Mouse (Mus musculus): ENCODE results near the gene Xpr1. TPM values are rescaled to one million over a fixed set of nuclear protein-coding genes. Genes with fewer than 3 reads are reported as not detected.

The Xpr1 gene
- polyA plus RNA-seq, 1 experiment: 6.7 TPM

GRCm38 (mm10) chr1:155425285-155425684 is 8.1 kb upstream of the Xpr1 start:
- Histone ChIP-seq H3K27me3 (ENCODE audit: control insufficient read depth, insufficient read depth, low read length) (no peaks in the 10 kb centered on the region), H3K27ac (ENCODE audit: insufficient read depth, low read depth, low read length) (no peak overlapping the region), H3K4me3 (ENCODE audit: low read depth, low read length) (no peak overlapping the region), H3K4me1 (ENCODE audit: control insufficient read depth, insufficient read depth, insufficient read length, low read length) (peaks cover 6% of the 10 kb centered on the region; the same call in 1 of the 2 replicates), H3K36me3 (ENCODE audit: control insufficient read depth, insufficient read depth, low read length) (no peaks in the 10 kb centered on the region)
- 94% methylated on average over 5 of the region's 5 CpGs for whole genome bisulfite sequencing
- TF ChIP-seq CTCF (IDR thresholded peaks at IDR 0.05; ENCODE audit: extremely low read depth, insufficient read length, insufficient replicate concordance, low read depth, low read length): no peak
- no peak for TF ChIP-seq POLR2A (IDR thresholded peaks at IDR 0.05; ENCODE audit: low read depth, low read length)

GRCm38 (mm10) chr1:155423801-155424200 is 6.6 kb upstream of the Xpr1 start:
- Histone ChIP-seq H3K4me1 (ENCODE audit: control insufficient read depth, insufficient read depth, insufficient read length, low read length) (peaks cover 6% of the 10 kb centered on the region; the same call in 1 of the 2 replicates), H3K27me3 (ENCODE audit: control insufficient read depth, insufficient read depth, low read length) (no peaks in the 10 kb centered on the region), H3K27ac (ENCODE audit: insufficient read depth, low read depth, low read length) (no peak overlapping the region), H3K36me3 (ENCODE audit: control insufficient read depth, insufficient read depth, low read length) (no peaks in the 10 kb centered on the region), H3K4me3 (ENCODE audit: low read depth, low read length) (no peak overlapping the region)
- WGBS: 87% methylated on average over 4 of the region's 4 CpGs
- TF ChIP-seq POLR2A (IDR thresholded peaks at IDR 0.05; ENCODE audit: low read depth, low read length): no peak
- TF ChIP-seq CTCF (IDR thresholded peaks at IDR 0.05; ENCODE audit: extremely low read depth, insufficient read length, insufficient replicate concordance, low read depth, low read length): no peak

DNA sequence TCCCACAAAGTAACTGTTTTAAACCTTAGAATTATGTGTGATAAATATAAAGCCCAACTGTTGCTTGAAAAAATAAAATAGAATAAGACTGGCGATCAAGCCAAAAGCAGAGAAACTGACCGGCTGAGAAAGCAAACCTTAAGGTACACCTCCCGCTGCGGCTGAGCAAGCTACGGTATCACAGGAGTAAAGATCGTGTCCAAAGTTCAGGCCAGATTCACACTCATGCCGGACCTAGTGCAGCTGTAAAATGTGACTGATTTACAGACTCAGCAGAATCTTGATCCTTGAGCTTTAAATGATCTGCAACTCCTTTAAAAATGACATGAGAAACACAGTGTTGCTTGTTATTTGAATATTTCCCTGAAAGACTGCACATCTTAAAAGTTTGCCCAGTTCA is 4.8 kb upstream of the Xpr1 start:
- Histone ChIP-seq H3K27me3 (ENCODE audit: control insufficient read depth, insufficient read depth, low read length) (no peaks in the 10 kb centered on the region), H3K4me1 (ENCODE audit: control insufficient read depth, insufficient read depth, insufficient read length, low read length) (peaks cover 7% of the 10 kb centered on the region; the same call in 1 of the 2 replicates), H3K27ac (ENCODE audit: insufficient read depth, low read depth, low read length) (0 out of 2 replicates have a peak overlapping the region, but pooled peaks have one; percentile 30), H3K36me3 (ENCODE audit: control insufficient read depth, insufficient read depth, low read length) (no peaks in the 10 kb centered on the region), H3K4me3 (ENCODE audit: low read depth, low read length) (no peak overlapping the region)
- 39% methylated on average over 7 of the region's 7 CpGs for WGBS
- no peak for TF ChIP-seq CTCF (IDR thresholded peaks at IDR 0.05; ENCODE audit: extremely low read depth, insufficient read length, insufficient replicate concordance, low read depth, low read length)
- TF ChIP-seq POLR2A (IDR thresholded peaks at IDR 0.05; ENCODE audit: low read depth, low read length): no peak

DNA sequence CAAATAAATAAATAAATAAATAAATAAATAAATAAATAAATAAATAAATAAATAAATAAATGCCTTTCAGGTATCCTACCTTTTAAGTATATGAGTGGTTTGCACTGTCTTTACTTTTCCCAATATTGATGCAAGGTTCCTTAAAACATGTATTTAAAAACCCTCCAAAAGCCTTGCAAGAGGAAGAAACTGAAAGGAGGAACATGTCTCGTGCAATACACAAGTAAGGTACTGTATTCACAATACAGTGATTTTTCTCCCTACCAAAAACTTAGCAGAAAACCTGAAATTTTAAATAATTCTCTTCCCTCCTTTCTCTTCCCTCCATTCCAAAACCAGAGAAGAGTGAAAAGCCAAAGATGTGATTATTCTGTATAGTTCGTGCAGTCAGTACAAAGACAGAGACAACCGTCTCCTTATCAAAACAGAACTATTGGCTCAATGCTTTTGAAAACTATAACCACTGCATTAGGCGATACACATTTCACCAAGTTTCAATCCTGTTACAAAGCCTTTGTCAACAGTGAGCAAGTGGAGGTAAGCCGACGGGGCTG is 991 bp downstream of the Xpr1 start:
- no peak for TF ChIP-seq CTCF (IDR thresholded peaks at IDR 0.05; ENCODE audit: extremely low read depth, insufficient read length, insufficient replicate concordance, low read depth, low read length)
- no peak for TF ChIP-seq POLR2A (IDR thresholded peaks at IDR 0.05; ENCODE audit: low read depth, low read length)
- 0 out of 2 replicates have a peak overlapping the region, but pooled peaks have one; percentile 69 for H3K27ac ChIP-seq (ENCODE audit: insufficient read depth, low read depth, low read length)
- no peaks in the 10 kb centered on the region for H3K36me3 ChIP-seq (ENCODE audit: control insufficient read depth, insufficient read depth, low read length)
- peak overlapping the region; percentile 86 for H3K4me3 ChIP-seq (ENCODE audit: low read depth, low read length)
- H3K27me3 ChIP-seq (ENCODE audit: control insufficient read depth, insufficient read depth, low read length): no peaks in the 10 kb centered on the region
- H3K4me1 ChIP-seq (ENCODE audit: control insufficient read depth, insufficient read depth, insufficient read length, low read length): peaks cover 4% of the 10 kb centered on the region; the same call in 1 of the 2 replicates
- WGBS: 2% methylated on average over 6 of the region's 6 CpGs

DNA sequence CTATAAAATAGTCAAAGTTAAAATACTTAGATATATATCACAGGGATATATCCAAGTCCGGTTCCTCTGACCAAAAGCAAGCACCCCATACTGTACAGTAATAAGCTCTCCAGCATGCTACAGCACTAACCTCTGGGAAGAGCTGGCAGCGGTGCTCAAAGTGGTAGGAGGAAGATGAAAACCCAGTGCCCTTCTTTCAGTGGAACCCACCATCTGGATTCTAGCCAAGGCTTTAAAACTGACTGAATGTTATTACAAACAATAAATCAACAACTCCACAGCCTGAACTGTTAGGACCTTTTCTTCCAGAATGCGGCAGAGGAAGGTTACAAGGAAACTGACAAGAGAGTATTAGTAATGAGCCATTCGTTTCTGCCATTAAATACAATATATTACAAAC is 1.8 kb downstream of the Xpr1 start:
- Histone ChIP-seq H3K4me1 (ENCODE audit: control insufficient read depth, insufficient read depth, insufficient read length, low read length) (peaks cover 2% of the 10 kb centered on the region; the same call in 1 of the 2 replicates), H3K36me3 (ENCODE audit: control insufficient read depth, insufficient read depth, low read length) (no peaks in the 10 kb centered on the region), H3K4me3 (ENCODE audit: low read depth, low read length) (no peak overlapping the region), H3K27me3 (ENCODE audit: control insufficient read depth, insufficient read depth, low read length) (no peaks in the 10 kb centered on the region), H3K27ac (ENCODE audit: insufficient read depth, low read depth, low read length) (no peak overlapping the region)
- WGBS: 57% methylated on average over 4 of the region's 4 CpGs
- no peak for TF ChIP-seq POLR2A (IDR thresholded peaks at IDR 0.05; ENCODE audit: low read depth, low read length)
- no peak for TF ChIP-seq CTCF (IDR thresholded peaks at IDR 0.05; ENCODE audit: extremely low read depth, insufficient read length, insufficient replicate concordance, low read depth, low read length)

- Histone ChIP-seq H3K36me3 (ENCODE audit: control insufficient read depth, insufficient read depth, low read length) (no peaks in the 10 kb centered on the region), H3K4me3 (ENCODE audit: low read depth, low read length) (no peak overlapping the region), H3K27me3 (ENCODE audit: control insufficient read depth, insufficient read depth, low read length) (no peaks in the 10 kb centered on the region), H3K4me1 (ENCODE audit: control insufficient read depth, insufficient read depth, insufficient read length, low read length) (no peaks in the 10 kb centered on the region), H3K27ac (ENCODE audit: insufficient read depth, low read depth, low read length) (no peak overlapping the region)
- 59% methylated on average over 2 of the region's 2 CpGs for WGBS
- TF ChIP-seq POLR2A (IDR thresholded peaks at IDR 0.05; ENCODE audit: low read depth, low read length) (no peak), CTCF (IDR thresholded peaks at IDR 0.05; ENCODE audit: extremely low read depth, insufficient read length, insufficient replicate concordance, low read depth, low read length) (no peak)
Observed at GRCm38 (mm10) chr1:155412705-155413104, 4.5 kb downstream of the Xpr1 start.

DNA sequence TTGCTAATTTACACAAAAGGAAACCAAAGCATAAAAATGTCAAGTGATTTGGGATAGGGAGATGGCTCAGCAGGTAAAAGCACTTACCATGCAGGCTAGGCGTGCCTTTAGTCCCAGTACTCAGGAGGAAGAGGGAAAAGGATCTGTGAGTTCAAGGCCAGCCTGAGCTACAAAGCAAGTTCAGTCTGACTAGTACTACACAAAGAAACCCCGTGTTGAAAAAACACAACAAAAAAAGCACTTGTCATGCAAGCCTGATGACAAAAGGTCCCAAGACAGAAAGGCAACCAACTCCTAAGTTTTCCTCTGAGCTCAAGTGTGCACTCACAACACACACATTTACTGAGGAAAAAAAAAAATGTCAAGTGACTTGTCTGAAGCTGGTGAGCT is 8.6 kb downstream of the Xpr1 start:
- 73% methylated on average over 2 of the region's 2 CpGs for WGBS
- TF ChIP-seq POLR2A (IDR thresholded peaks at IDR 0.05; ENCODE audit: low read depth, low read length) (no peak), CTCF (IDR thresholded peaks at IDR 0.05; ENCODE audit: extremely low read depth, insufficient read length, insufficient replicate concordance, low read depth, low read length) (no peak)
- H3K27me3 ChIP-seq (ENCODE audit: control insufficient read depth, insufficient read depth, low read length): no peaks in the 10 kb centered on the region
- 0 out of 2 replicates have a peak, but pooled peaks cover 2% of the 10 kb centered on the region for H3K36me3 ChIP-seq (ENCODE audit: control insufficient read depth, insufficient read depth, low read length)
- H3K27ac ChIP-seq (ENCODE audit: insufficient read depth, low read depth, low read length): no peak overlapping the region
- no peak overlapping the region for H3K4me3 ChIP-seq (ENCODE audit: low read depth, low read length)
- no peaks in the 10 kb centered on the region for H3K4me1 ChIP-seq (ENCODE audit: control insufficient read depth, insufficient read depth, insufficient read length, low read length)

Measured in small intestine, adult 2 months (tissue).